Mouse (Mus musculus) neural tube, embryonic 13.5 days (tissue): ENCODE measurements around the gene Bpifa2. TPM values are rescaled to one million over a fixed set of nuclear protein-coding genes. Genes with fewer than 3 reads are reported as not detected.

Source experiments
- ATAC-seq: fragments of 200-750 bp; cut with Nextera tagmentation; 2 replicates; pipeline ENCODE4 v1.8.0; 2017; ENCODE audit warnings: low read depth, mild to moderate bottlenecking, moderate TSS enrichment, moderate library complexity
- H3K27ac ChIP-seq: fragments of 300-500 bp; sonication (generic); replicated peaks from 2 replicates; pipeline ENCODE4 v1.5.1; 2015; ENCODE audit warnings: moderate library complexity, mild to moderate bottlenecking, inconsistent platforms
- H3K27me3 ChIP-seq: fragments of 300-500 bp; sonication (generic); 2 replicates; pipeline ENCODE4 v1.6.1; 2015; ENCODE audit warnings: mild to moderate bottlenecking, inconsistent platforms
- H3K36me3 ChIP-seq: fragments of 300-500 bp; sonication (generic); 2 replicates; pipeline ENCODE4 v1.6.1; 2015; ENCODE audit warnings: mild to moderate bottlenecking, inconsistent platforms
- H3K4me1 ChIP-seq: fragments of 300-500 bp; sonication (generic); replicated peaks from 2 replicates; pipeline ENCODE4 v1.6.1; 2015; ENCODE audit warnings: inconsistent platforms
- H3K4me2 ChIP-seq: fragments of 300-500 bp; sonication (generic); 2 replicates; pipeline ENCODE4 v1.6.1; 2015; ENCODE audit warnings: inconsistent platforms, mild to moderate bottlenecking, moderate library complexity
- H3K4me3 ChIP-seq: fragments of 300-500 bp; sonication (generic); 2 replicates; pipeline ENCODE4 v1.5.1; 2015; ENCODE audit warnings: mild to moderate bottlenecking, inconsistent platforms
- H3K9ac ChIP-seq: fragments of 300-500 bp; sonication (generic); 2 replicates; pipeline ENCODE4 v1.6.1; 2015; ENCODE audit warnings: moderate library complexity, mild to moderate bottlenecking, inconsistent platforms
- H3K9me3 ChIP-seq: fragments of 300-500 bp; sonication (generic); 2 replicates; pipeline ENCODE4 v1.6.1; 2016; ENCODE audit warnings: inconsistent platforms
- WGBS: fragments of 180-500 bp; shearing (Covaris S2); methylation state at CpG from one replicate; pipeline ENCODE4 v1.1.7; 2015; 5-methylcytosine and 5-hydroxymethylcytosine counted together
- polyA plus RNA-seq: library from polyadenylated mRNA; unstranded; fragments of >200 nt; fragmentation: Nextera tagmentation; extraction: Ambion mirVana; gene quantifications from 2 replicates; pipeline ENCODE4 v1.2.1, GENCODE M21; 2015

The Bpifa2 gene
- polyA plus RNA-seq: not detected in 2 replicates

DNA sequence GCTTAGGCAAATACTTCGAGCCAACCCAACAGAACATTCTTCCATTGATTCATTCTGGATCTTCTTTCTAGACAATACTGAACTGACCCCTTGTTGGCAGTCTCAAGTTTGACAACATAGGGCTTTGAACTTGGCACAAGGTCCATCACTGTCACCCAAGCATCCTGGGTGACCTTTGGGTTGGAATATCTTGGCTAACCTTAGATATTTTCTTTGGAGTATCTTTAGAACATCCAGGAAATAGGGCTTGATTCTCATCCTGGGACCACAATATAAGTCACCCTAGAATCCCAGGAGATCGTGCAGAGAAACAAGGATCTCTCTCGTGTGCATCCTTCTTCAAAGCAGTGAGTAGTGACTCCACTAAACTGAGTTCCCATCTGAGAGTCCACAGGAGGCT lies at the start of gene Bpifa2:
Gene Bpifa2 (plus strand): TSS at position 301 of the 400 bp plus-strand sequence.
- no peak within 1 kb of the TSS for H3K27ac ChIP-seq
- no peak within 1 kb of the TSS for H3K4me3 ChIP-seq
- WGBS: 85% methylated on average over 3 of the region's 3 CpGs
- H3K36me3 ChIP-seq: no peaks in the 10 kb centered on the region
- no peaks in the 10 kb centered on the region for H3K9me3 ChIP-seq
- ATAC-seq: no peak
- no peaks in the 10 kb centered on the region for H3K4me1 ChIP-seq
- H3K4me2 ChIP-seq: no peak within 1 kb of the TSS
- no peak within 1 kb of the TSS for H3K9ac ChIP-seq
- H3K27me3 ChIP-seq: no peaks in the 10 kb centered on the region

DNA sequence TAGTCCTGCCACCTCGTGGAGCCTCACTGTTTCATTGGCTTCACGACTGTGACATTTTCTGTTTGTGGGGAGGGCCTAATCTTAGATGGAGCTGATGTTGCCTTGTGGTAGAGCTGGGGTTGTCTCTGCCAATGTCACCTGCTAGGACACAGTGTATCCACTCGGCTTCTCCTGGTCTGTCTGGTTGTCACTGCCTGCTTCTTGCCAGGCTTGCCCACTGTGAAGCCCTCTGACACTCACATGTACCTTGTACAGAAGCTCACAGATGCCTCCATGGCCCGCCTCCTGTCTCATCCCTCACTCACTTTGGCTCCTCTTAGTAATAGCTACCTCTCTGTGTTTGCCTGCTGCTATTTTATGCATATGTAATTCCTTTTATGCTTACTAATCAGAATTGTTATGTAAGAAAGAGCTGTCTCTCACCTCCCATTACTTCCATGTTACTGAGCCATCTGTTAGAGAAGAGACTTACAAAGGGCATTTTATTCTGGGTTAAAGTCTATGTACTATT lies 45.2 kb upstream of the Bpifa2 start:
- WGBS: 70% methylated on average over 4 of the region's 4 CpGs
- Histone ChIP-seq H3K36me3 (no peaks in the 10 kb centered on the region), H3K27ac (no peak overlapping the region)

DNA sequence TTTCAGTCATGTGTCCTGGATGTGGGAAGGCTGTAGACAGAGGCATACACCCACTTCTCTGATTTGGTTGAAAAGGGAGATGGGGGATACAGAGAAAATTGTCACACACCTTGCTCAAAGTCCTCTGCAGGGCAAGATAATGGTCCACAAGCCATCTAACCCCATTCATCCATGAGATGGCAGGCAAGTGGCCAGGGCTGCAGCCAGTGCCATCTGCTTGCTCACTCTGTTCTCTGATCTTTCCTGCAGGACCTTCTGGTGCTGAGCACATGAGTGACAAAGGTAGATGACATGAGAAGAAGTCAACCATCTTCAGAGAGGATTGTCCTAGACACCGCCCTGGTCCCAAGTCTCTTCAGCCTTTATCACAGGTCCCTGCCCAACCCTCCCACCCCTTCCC lies 44.7 kb upstream of the Bpifa2 start:
- no peaks in the 10 kb centered on the region for H3K36me3 ChIP-seq
- no peak overlapping the region for H3K9ac ChIP-seq
- no peak overlapping the region for H3K4me2 ChIP-seq
- no peaks in the 10 kb centered on the region for H3K9me3 ChIP-seq
- no peak for ATAC-seq
- H3K27ac ChIP-seq: no peak overlapping the region
- H3K4me3 ChIP-seq: no peak overlapping the region
- 100% methylated on average over 1 of the region's 1 CpGs for WGBS
- no peaks in the 10 kb centered on the region for H3K4me1 ChIP-seq
- no peaks in the 10 kb centered on the region for H3K27me3 ChIP-seq

More for the DNA sequence above, 45.2 kb upstream of the Bpifa2 start:
- ATAC-seq: no peak
- Histone ChIP-seq H3K4me2 (no peak overlapping the region), H3K4me1 (no peaks in the 10 kb centered on the region), H3K9me3 (no peaks in the 10 kb centered on the region), H3K9ac (no peak overlapping the region), H3K27me3 (no peaks in the 10 kb centered on the region), H3K4me3 (no peak overlapping the region)

DNA sequence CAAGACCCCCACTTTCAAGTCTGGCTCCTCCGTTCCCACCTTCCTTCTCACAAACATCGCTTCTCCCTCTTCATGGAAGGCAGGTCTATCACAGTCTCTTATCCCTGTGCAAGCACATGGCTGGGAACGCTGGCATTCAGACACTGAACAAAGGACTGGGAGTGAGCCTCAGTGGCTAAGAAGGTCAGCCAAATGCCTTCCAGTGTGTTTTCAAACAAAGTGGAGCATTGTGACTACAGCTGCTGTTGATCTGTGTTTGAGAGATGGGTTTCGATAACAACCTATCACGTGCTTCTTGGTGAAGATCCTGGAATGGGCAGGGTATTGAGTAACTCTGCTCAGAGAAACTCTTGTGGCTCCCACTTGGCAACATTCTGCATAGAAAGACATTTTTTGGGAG lies 37.8 kb upstream of the Bpifa2 start:
- 61% methylated on average over 5 of the region's 5 CpGs for WGBS
- no peaks in the 10 kb centered on the region for H3K9me3 ChIP-seq
- H3K4me1 ChIP-seq: no peaks in the 10 kb centered on the region
- H3K27ac ChIP-seq: no peak overlapping the region
- no peak overlapping the region for H3K4me2 ChIP-seq
- H3K36me3 ChIP-seq: no peaks in the 10 kb centered on the region
- no peak overlapping the region for H3K4me3 ChIP-seq
- H3K27me3 ChIP-seq: no peaks in the 10 kb centered on the region
- H3K9ac ChIP-seq: no peak overlapping the region
- no peak for ATAC-seq

DNA sequence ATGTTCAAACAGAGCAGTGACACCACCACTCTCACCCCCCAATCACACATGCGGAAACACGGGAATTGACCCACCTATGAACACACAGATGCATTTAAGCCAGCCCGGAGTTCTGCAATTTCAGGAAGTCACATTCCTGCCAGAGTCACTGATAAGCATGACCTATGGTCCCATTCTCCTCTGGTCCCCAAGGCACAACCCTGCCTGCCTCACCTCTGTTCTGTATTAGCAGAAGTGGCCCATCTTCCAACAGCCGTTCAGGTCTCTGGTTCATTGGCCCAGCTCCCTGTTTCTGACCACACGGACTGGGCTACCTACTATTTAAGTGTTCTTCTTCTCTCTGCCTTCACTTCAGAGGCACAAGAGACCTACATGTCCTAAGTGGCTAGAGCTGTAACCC lies 33.5 kb upstream of the Bpifa2 start, which contains the start of gene Bpifa6:
Gene Bpifa6 (plus strand): TSS at position 364 of the 400 bp plus-strand sequence.
- Histone ChIP-seq H3K9me3 (no peaks in the 10 kb centered on the region), H3K36me3 (no peaks in the 10 kb centered on the region), H3K4me3 (no peak within 1 kb of the TSS), H3K4me1 (no peaks in the 10 kb centered on the region), H3K27me3 (no peaks in the 10 kb centered on the region), H3K27ac (no peak within 1 kb of the TSS), H3K9ac (no peak within 1 kb of the TSS), H3K4me2 (no peak within 1 kb of the TSS)
- no peak for ATAC-seq
- 87% methylated on average over 5 of the region's 5 CpGs for WGBS

DNA sequence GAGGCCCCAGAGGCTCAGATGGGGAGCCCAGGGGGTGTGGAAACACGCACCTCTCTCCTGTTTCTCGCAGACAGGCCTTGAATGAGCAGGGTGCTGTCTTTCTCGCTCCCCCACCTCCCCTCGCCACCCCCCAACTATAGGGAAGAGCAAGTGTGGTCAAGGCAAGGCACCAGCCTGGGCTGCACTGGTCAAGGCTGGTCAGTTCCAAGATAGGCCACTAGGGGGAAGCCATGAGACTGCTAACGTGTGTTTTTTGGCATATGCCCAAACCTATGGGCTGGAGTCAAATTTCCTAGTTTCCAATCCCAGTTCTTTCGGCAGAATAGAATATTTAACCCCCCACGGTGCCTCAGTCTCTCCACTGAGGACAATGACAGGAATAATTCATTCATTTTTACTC lies 12.3 kb upstream of the Bpifa2 start:
- Histone ChIP-seq H3K36me3 (no peaks in the 10 kb centered on the region), H3K9ac (no peak overlapping the region), H3K27ac (no peak overlapping the region), H3K9me3 (no peaks in the 10 kb centered on the region), H3K4me1 (no peaks in the 10 kb centered on the region), H3K4me2 (no peak overlapping the region), H3K27me3 (no peaks in the 10 kb centered on the region), H3K4me3 (no peak overlapping the region)
- WGBS: 7% methylated on average over 7 of the region's 7 CpGs
- ATAC-seq: no peak; the same call in 1 of the 2 replicates

DNA sequence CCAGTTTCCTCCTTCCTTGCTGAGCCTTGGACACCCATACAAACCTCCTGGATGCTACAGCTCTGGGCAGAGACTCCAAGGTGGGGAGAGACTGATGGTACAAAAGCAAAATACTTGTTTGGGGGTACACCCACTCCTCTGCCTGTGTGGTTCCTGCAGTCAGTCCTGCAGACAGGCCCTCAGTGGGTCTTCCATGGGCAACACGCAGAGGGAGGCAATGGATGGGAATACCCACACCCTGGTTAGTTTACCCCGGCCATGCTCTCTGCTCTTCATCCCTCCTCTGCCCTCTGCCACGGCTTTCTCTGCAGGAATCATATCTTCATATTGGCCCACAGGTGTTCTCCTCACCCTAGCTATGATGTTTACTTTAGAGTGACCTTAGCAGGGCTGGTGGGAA lies 7.6 kb upstream of the Bpifa2 start:
- Histone ChIP-seq H3K27ac (no peak overlapping the region), H3K27me3 (no peaks in the 10 kb centered on the region), H3K36me3 (no peaks in the 10 kb centered on the region), H3K9ac (no peak overlapping the region), H3K9me3 (no peaks in the 10 kb centered on the region), H3K4me1 (no peaks in the 10 kb centered on the region), H3K4me2 (no peak overlapping the region), H3K4me3 (no peak overlapping the region)
- ATAC-seq: no peak
- WGBS: 79% methylated on average over 3 of the region's 3 CpGs

DNA sequence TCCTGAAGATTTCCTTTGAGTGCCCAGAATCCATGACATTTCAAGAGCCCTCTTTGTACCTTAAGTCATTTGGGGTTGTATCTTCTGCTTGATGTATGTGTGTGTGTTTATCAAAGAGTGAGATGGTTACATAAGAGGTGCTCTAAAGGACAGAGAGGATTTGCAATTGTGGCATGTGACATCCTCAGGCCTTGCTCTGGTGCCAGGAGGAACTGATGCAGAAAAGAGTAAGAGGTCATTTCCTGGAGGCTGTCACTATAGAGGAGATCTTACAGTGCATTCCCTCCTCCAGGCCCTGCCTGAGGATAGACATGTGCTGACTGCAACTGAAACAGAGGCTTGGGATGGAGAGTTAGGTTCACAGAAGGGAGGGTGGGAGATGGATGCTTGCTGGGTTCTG lies 7.0 kb upstream of the Bpifa2 start:
- H3K27ac ChIP-seq: no peak overlapping the region
- H3K27me3 ChIP-seq: no peaks in the 10 kb centered on the region
- H3K4me3 ChIP-seq: no peak overlapping the region
- no peaks in the 10 kb centered on the region for H3K4me1 ChIP-seq
- no peaks in the 10 kb centered on the region for H3K9me3 ChIP-seq
- no peak overlapping the region for H3K4me2 ChIP-seq
- no peaks in the 10 kb centered on the region for H3K36me3 ChIP-seq
- no peak overlapping the region for H3K9ac ChIP-seq
- no peak for ATAC-seq

DNA sequence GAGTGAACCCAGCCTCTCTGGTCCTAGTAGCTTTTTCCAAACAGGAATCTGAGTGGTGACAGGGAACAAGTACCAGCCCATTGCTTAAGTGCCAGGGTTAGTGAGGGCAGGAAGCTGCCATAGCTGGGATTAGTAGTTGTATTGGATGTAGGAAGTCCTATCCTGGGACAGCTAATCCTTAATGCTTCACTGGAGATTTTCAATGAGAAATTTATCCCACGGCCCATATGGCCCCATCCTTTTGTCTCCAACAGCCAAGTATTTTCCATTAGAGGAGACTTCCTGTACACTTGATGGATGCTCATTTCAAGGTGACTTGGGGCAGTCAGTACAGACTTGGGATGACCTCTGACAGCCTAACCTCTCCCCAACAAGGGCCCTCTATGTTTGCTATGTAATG lies 3.6 kb upstream of the Bpifa2 start:
- WGBS: 35% methylated on average over 1 of the region's 1 CpGs
- no peak for ATAC-seq
- Histone ChIP-seq H3K27me3 (no peaks in the 10 kb centered on the region), H3K9me3 (no peaks in the 10 kb centered on the region), H3K36me3 (no peaks in the 10 kb centered on the region), H3K4me2 (no peak overlapping the region), H3K9ac (no peak overlapping the region), H3K4me1 (no peaks in the 10 kb centered on the region), H3K4me3 (no peak overlapping the region), H3K27ac (no peak overlapping the region)

DNA sequence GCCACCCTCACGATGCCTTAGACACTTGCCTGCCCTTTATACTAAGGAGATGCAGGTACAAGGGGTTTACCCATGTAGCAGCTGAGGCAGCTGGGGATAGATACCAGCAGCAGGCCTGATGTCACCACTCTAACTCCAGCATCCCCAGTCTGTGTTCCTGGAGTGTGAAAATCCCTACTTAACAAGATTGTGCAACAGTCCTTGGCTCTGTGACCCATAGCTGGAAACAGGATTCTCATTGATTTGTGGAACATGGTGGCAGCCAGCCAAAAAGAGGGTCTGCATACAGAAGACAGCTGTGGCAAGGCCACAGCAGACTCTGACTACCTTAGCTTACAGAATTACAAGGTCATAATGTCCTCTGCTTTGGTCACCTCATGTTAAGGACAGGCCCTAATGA lies 3.0 kb upstream of the Bpifa2 start:
- Histone ChIP-seq H3K36me3 (no peaks in the 10 kb centered on the region), H3K4me3 (no peak overlapping the region)
- 97% methylated on average over 1 of the region's 1 CpGs for WGBS

DNA sequence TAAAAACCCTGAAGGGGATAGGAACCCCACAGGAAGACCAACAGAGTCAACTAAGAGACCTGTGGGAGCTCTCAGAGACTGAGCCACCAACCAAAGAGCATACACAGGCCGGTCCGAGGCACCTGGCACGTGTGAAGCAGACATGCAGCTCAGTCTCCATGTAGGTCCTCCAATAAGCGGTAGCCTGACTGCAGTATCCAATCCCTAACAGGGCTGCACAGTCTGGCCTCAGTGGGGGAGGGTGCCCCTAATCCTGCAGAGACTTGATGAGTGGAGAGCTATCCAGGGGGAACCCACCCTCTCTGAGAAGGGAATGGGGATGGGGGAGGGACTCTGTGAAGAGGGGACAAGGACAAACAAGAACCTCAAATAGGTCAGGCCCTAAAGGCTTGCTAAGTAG lies 2.3 kb upstream of the Bpifa2 start:
- H3K9ac ChIP-seq: no peak overlapping the region
- WGBS: 90% methylated on average over 4 of the region's 4 CpGs
- no peak overlapping the region for H3K4me3 ChIP-seq
- H3K36me3 ChIP-seq: no peaks in the 10 kb centered on the region
- H3K4me1 ChIP-seq: no peaks in the 10 kb centered on the region
- no peaks in the 10 kb centered on the region for H3K27me3 ChIP-seq
- H3K9me3 ChIP-seq: no peaks in the 10 kb centered on the region
- H3K4me2 ChIP-seq: no peak overlapping the region
- no peak for ATAC-seq
- no peak overlapping the region for H3K27ac ChIP-seq

More for the DNA sequence above, 3.0 kb upstream of the Bpifa2 start:
- no peak overlapping the region for H3K27ac ChIP-seq
- H3K9ac ChIP-seq: no peak overlapping the region
- no peaks in the 10 kb centered on the region for H3K9me3 ChIP-seq
- no peak for ATAC-seq
- H3K4me1 ChIP-seq: no peaks in the 10 kb centered on the region
- no peak overlapping the region for H3K4me2 ChIP-seq
- H3K27me3 ChIP-seq: no peaks in the 10 kb centered on the region

DNA sequence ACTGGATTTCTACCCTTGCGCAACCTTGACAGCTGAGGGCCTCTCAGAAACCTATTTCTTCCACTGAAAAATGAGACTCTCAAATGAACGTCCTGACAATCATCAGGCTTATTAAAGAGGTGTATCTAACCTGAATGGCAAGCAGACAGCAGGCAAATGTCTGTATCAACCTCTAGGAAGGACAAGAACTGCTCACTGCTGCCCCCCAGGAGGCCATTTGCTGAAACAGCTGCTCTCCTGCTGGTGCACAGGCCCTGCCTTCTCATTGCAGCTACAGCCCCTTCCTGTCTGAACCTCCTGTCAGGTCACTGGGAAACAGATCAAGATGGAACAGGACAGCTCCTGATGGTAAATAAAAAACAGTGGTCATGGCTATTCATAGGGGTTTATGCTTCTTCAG lies 1.7 kb upstream of the Bpifa2 start:
- Histone ChIP-seq H3K27me3 (no peaks in the 10 kb centered on the region), H3K9ac (no peak overlapping the region), H3K4me2 (no peak overlapping the region), H3K9me3 (no peaks in the 10 kb centered on the region), H3K36me3 (no peaks in the 10 kb centered on the region), H3K27ac (no peak overlapping the region), H3K4me1 (no peaks in the 10 kb centered on the region), H3K4me3 (no peak overlapping the region)
- ATAC-seq: no peak
- WGBS: 88% methylated on average over 2 of the region's 2 CpGs

DNA sequence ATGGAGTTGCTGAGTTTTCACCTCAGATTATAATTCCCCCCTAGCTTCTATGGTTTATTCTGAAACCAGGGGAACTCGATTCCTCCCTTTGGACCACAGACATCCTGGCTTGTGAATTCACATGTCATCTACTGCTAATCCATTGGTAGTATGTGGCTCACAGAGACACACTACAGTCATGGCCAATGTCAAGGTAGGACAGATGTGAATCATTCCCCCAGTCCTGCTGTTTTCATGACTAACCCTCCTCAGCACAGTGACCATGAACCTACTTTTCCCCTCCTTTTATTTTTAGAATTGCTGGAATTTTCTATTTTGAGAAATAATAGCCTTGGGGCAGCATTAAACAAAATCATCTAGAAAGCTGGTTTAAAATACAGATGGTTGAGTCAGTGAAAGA lies 684 bp upstream of the Bpifa2 start:
- H3K36me3 ChIP-seq: no peaks in the 10 kb centered on the region
- ATAC-seq: no peak
- no peak overlapping the region for H3K4me3 ChIP-seq
- H3K4me1 ChIP-seq: no peaks in the 10 kb centered on the region
- H3K27me3 ChIP-seq: no peaks in the 10 kb centered on the region
- no peak overlapping the region for H3K4me2 ChIP-seq
- WGBS: 94% methylated on average over 1 of the region's 1 CpGs
- no peaks in the 10 kb centered on the region for H3K9me3 ChIP-seq
- no peak overlapping the region for H3K27ac ChIP-seq
- H3K9ac ChIP-seq: no peak overlapping the region
